Mouse (Mus musculus) kidney, embryonic 16.5 days (tissue): ENCODE results near the gene Megf11. TPM values are rescaled to one million over a fixed set of nuclear protein-coding genes. Genes with fewer than 3 reads are reported as not detected.
"Not testable (repeated sequence)": the region's sequence is repeated elsewhere in the genome, so short reads cannot be mapped to it uniquely, and the experiment has no call there.

Source experiments
- ATAC-seq: fragments of 200-750 bp; cut with Nextera tagmentation; 2 replicates; pipeline ENCODE4 v1.8.0; 2017; ENCODE audit warnings: moderate TSS enrichment; ENCODE audit not compliant: low FRiP score, low TSS enrichment
- H3K27ac ChIP-seq: fragments of 300-500 bp; sonication (generic); 2 replicates; pipeline ENCODE4 v1.5.1; 2014; ENCODE audit warnings: low read length
- H3K27me3 ChIP-seq: fragments of 300-500 bp; sonication (generic); 2 replicates; pipeline ENCODE4 v1.6.1; 2014; ENCODE audit warnings: low read length, control low read depth, mixed read lengths; ENCODE audit not compliant: insufficient read depth
- H3K36me3 ChIP-seq: fragments of 300-500 bp; sonication (generic); 2 replicates; pipeline ENCODE4 v1.6.1; 2014; ENCODE audit warnings: low read length, control low read depth, mixed read lengths; ENCODE audit not compliant: insufficient read depth
- H3K4me1 ChIP-seq: fragments of 300-500 bp; sonication (generic); 2 replicates; pipeline ENCODE4 v1.6.1; 2014; ENCODE audit warnings: low read length, control low read depth, mixed read lengths; ENCODE audit not compliant: insufficient read depth
- H3K4me2 ChIP-seq: fragments of 300-500 bp; sonication (generic); replicated peaks from 2 replicates; pipeline ENCODE4 v1.6.1; 2014; ENCODE audit warnings: low read depth, low read length
- H3K4me3 ChIP-seq: fragments of 300-500 bp; sonication (generic); 2 replicates; pipeline ENCODE4 v1.5.1; 2014; ENCODE audit warnings: mild to moderate bottlenecking, low read length
- H3K9ac ChIP-seq: fragments of 300-500 bp; sonication (generic); replicated peaks from 2 replicates; pipeline ENCODE4 v1.6.1; 2014; ENCODE audit warnings: low read length
- H3K9me3 ChIP-seq: fragments of 300-500 bp; sonication (generic); 2 replicates; pipeline ENCODE4 v1.6.1; 2016; ENCODE audit warnings: low read length, control low read depth
- WGBS: fragments of 180-500 bp; shearing (Covaris S2); extraction: QIAGEN DNeasy Blood & Tissue Kit; methylation state at CpG from one replicate; pipeline ENCODE4 v1.1.7; 2014; 5-methylcytosine and 5-hydroxymethylcytosine counted together
- polyA plus RNA-seq: library from polyadenylated mRNA; unstranded; fragments of >200 nt; fragmentation: Nextera tagmentation; extraction: Ambion mirVana; gene quantifications from 2 replicates; pipeline ENCODE4 v1.2.1, GENCODE M21; 2015

Gene Megf11
- polyA plus RNA-seq, 1 experiment from 2014 or later, result 4.7 TPM

- H3K4me3 ChIP-seq, result no peak overlapping the region
- H3K4me1 ChIP-seq, result no peaks in the 10 kb centered on the region
- H3K4me2 ChIP-seq, result no peak overlapping the region
- no peaks in the 10 kb centered on the region for H3K27me3 ChIP-seq
- WGBS, result 55% methylated on average over 2 of the region's 2 CpGs
- no peaks in the 10 kb centered on the region for H3K36me3 ChIP-seq
- no peak for ATAC-seq
- no peak overlapping the region for H3K9ac ChIP-seq
- H3K9me3 ChIP-seq, result no peaks in the 10 kb centered on the region
- no peak overlapping the region for H3K27ac ChIP-seq
Measured at GRCm38 (mm10) chr9:64652138-64652537, 266.7 kb downstream of the Megf11 start.

GRCm38 (mm10) chr9:64652841-64653361, 267.5 kb downstream of the Megf11 start:
- Histone ChIP-seq H3K4me2 (no peak overlapping the region), H3K9me3 (no peaks in the 10 kb centered on the region), H3K4me1 (no peaks in the 10 kb centered on the region), H3K27ac (no peak overlapping the region), H3K27me3 (no peaks in the 10 kb centered on the region), H3K4me3 (no peak overlapping the region), H3K9ac (no peak overlapping the region), H3K36me3 (no peaks in the 10 kb centered on the region)
- WGBS, result 43% methylated on average over 10 of the region's 10 CpGs
- peak; percentile 19; the same call in 1 of the 2 replicates for ATAC-seq

GRCm38 (mm10) chr9:64654723-64655122, 269.3 kb downstream of the Megf11 start:
- Histone ChIP-seq H3K27me3 (no peaks in the 10 kb centered on the region), H3K27ac (no peak overlapping the region), H3K9me3 (no peaks in the 10 kb centered on the region), H3K4me2 (no peak overlapping the region), H3K9ac (no peak overlapping the region), H3K4me1 (no peaks in the 10 kb centered on the region), H3K36me3 (no peaks in the 10 kb centered on the region), H3K4me3 (no peak overlapping the region)
- no peak for ATAC-seq
- WGBS, result 69% methylated on average over 10 of the region's 10 CpGs

GRCm38 (mm10) chr9:64656613-64657012, 271.2 kb downstream of the Megf11 start:
- Histone ChIP-seq H3K27me3 (no peaks in the 10 kb centered on the region), H3K36me3 (no peaks in the 10 kb centered on the region), H3K27ac (no peak overlapping the region), H3K9ac (no peak overlapping the region), H3K9me3 (no peaks in the 10 kb centered on the region), H3K4me1 (peaks cover 5% of the 10 kb centered on the region; the same call in 1 of the 2 replicates), H3K4me2 (no peak overlapping the region), H3K4me3 (no peak overlapping the region)
- 72% methylated on average over 5 of the region's 5 CpGs for WGBS
- ATAC-seq, result no peak

GRCm38 (mm10) chr9:64660222-64660621, 274.8 kb downstream of the Megf11 start:
- Histone ChIP-seq H3K4me1 (peaks cover 5% of the 10 kb centered on the region; the same call in 1 of the 2 replicates), H3K9ac (no peak overlapping the region), H3K36me3 (no peaks in the 10 kb centered on the region), H3K27ac (no peak overlapping the region), H3K4me3 (no peak overlapping the region), H3K4me2 (no peak overlapping the region), H3K9me3 (no peaks in the 10 kb centered on the region), H3K27me3 (no peaks in the 10 kb centered on the region)
- no peak for ATAC-seq
- 59% methylated on average over 7 of the region's 7 CpGs for WGBS

GRCm38 (mm10) chr9:64664612-64665011, 279.2 kb downstream of the Megf11 start:
- H3K4me2 ChIP-seq, result no peak overlapping the region
- no peaks in the 10 kb centered on the region for H3K9me3 ChIP-seq
- no peaks in the 10 kb centered on the region for H3K27me3 ChIP-seq
- ATAC-seq, result no peak
- H3K27ac ChIP-seq, result no peak overlapping the region
- no peak overlapping the region for H3K9ac ChIP-seq
- H3K4me1 ChIP-seq, result peaks cover 5% of the 10 kb centered on the region; the same call in 1 of the 2 replicates
- WGBS, result 7% methylated on average over 1 of the region's 1 CpGs
- no peaks in the 10 kb centered on the region for H3K36me3 ChIP-seq
- H3K4me3 ChIP-seq, result no peak overlapping the region

GRCm38 (mm10) chr9:64666549-64666948, 281.1 kb downstream of the Megf11 start:
- no peak overlapping the region for H3K4me3 ChIP-seq
- WGBS, result 25% methylated on average over 4 of the region's 4 CpGs
- ATAC-seq, result no peak
- H3K9ac ChIP-seq, result no peak overlapping the region
- no peaks in the 10 kb centered on the region for H3K27me3 ChIP-seq
- H3K4me1 ChIP-seq, result no peaks in the 10 kb centered on the region
- H3K36me3 ChIP-seq, result no peaks in the 10 kb centered on the region
- no peak overlapping the region for H3K27ac ChIP-seq
- H3K9me3 ChIP-seq, result no peaks in the 10 kb centered on the region
- H3K4me2 ChIP-seq, result no peak overlapping the region

- no peak overlapping the region for H3K4me3 ChIP-seq
- H3K36me3 ChIP-seq, result no peaks in the 10 kb centered on the region
- H3K4me1 ChIP-seq, result no peaks in the 10 kb centered on the region
- H3K9me3 ChIP-seq, result no peaks in the 10 kb centered on the region
- 8% methylated on average over 5 of the region's 5 CpGs for WGBS
- no peak overlapping the region for H3K27ac ChIP-seq
- no peak overlapping the region for H3K9ac ChIP-seq
- no peak overlapping the region for H3K4me2 ChIP-seq
- peak; percentile 57; the same call in 1 of the 2 replicates for ATAC-seq
- H3K27me3 ChIP-seq, result no peaks in the 10 kb centered on the region
Measured at GRCm38 (mm10) chr9:64667513-64667912, 282.1 kb downstream of the Megf11 start.

- no peaks in the 10 kb centered on the region for H3K9me3 ChIP-seq
- 74% methylated on average over 2 of the region's 2 CpGs for WGBS
- no peak overlapping the region for H3K4me3 ChIP-seq
- no peaks in the 10 kb centered on the region for H3K27me3 ChIP-seq
- H3K27ac ChIP-seq, result no peak overlapping the region
- no peak for ATAC-seq
- no peak overlapping the region for H3K4me2 ChIP-seq
- no peaks in the 10 kb centered on the region for H3K4me1 ChIP-seq
- no peaks in the 10 kb centered on the region for H3K36me3 ChIP-seq
- H3K9ac ChIP-seq, result no peak overlapping the region
Measured at GRCm38 (mm10) chr9:64668001-64668400, 282.6 kb downstream of the Megf11 start.

GRCm38 (mm10) chr9:64671341-64672319, 286.2 kb downstream of the Megf11 start:
- H3K27ac ChIP-seq, H3K36me3 ChIP-seq: not testable (repeated sequence)
- WGBS, result 43% methylated on average over 6 of the region's 11 CpGs

More at GRCm38 (mm10) chr9:64671341-64672319, 286.2 kb downstream of the Megf11 start:
- not testable (repeated sequence) for H3K4me1 ChIP-seq, H3K9me3 ChIP-seq, ATAC-seq, H3K4me2 ChIP-seq, H3K4me3 ChIP-seq, H3K9ac ChIP-seq, H3K27me3 ChIP-seq
